Mouse (Mus musculus) embryonic facial prominence, embryonic 13.5 days (tissue): ENCODE measurements at regions not wholly inside any gene's neighbourhood (a gene's known extent, or its start where the extent isn't known, plus 50 kb on each side); places are given as distances from the start of the nearest gene placed in this dataset.
"Not testable (repeated sequence)": the region's sequence is repeated elsewhere in the genome, so short reads cannot be mapped to it uniquely, and the experiment has no call there.

Experiments
- ATAC-seq: fragments of 200-750 bp; cut with Nextera tagmentation; 2 replicates; pipeline ENCODE4 v1.8.0; 2017; ENCODE audit warnings: low read depth; ENCODE audit not compliant: insufficient number of reproducible peaks, insufficient read depth, low FRiP score, low TSS enrichment
- H3K27ac ChIP-seq: fragments of 300-500 bp; sonication (generic); 2 replicates; pipeline ENCODE4 v1.5.1; 2015; ENCODE audit warnings: moderate library complexity, mild to moderate bottlenecking, inconsistent platforms
- H3K27me3 ChIP-seq: fragments of 300-500 bp; sonication (generic); 2 replicates; pipeline ENCODE4 v1.6.1; 2015; ENCODE audit warnings: mild to moderate bottlenecking, inconsistent platforms
- H3K36me3 ChIP-seq: fragments of 300-500 bp; sonication (generic); 2 replicates; pipeline ENCODE4 v1.6.1; 2015; ENCODE audit warnings: mild to moderate bottlenecking, inconsistent platforms
- H3K4me1 ChIP-seq: fragments of 300-500 bp; sonication (generic); 2 replicates; pipeline ENCODE4 v1.6.1; 2015; ENCODE audit warnings: inconsistent platforms
- H3K4me2 ChIP-seq: fragments of 300-500 bp; sonication (generic); 2 replicates; pipeline ENCODE4 v1.6.1; 2015; ENCODE audit warnings: moderate library complexity, mild to moderate bottlenecking, inconsistent platforms
- H3K4me3 ChIP-seq: fragments of 300-500 bp; sonication (generic); 2 replicates; pipeline ENCODE4 v1.5.1; 2015; ENCODE audit warnings: mild to moderate bottlenecking, inconsistent platforms
- H3K9ac ChIP-seq: fragments of 300-500 bp; sonication (generic); 2 replicates; pipeline ENCODE4 v1.6.1; 2015; ENCODE audit warnings: mild to moderate bottlenecking, inconsistent platforms
- H3K9me3 ChIP-seq: fragments of 300-500 bp; sonication (generic); 2 replicates; pipeline ENCODE4 v1.6.1; 2016; ENCODE audit warnings: inconsistent platforms
- WGBS: fragments of 180-500 bp; shearing (Covaris S2); methylation state at CpG from one replicate; pipeline ENCODE4 v1.1.7; 2015; ENCODE audit warnings: mixed read lengths; 5-methylcytosine and 5-hydroxymethylcytosine counted together

DNA sequence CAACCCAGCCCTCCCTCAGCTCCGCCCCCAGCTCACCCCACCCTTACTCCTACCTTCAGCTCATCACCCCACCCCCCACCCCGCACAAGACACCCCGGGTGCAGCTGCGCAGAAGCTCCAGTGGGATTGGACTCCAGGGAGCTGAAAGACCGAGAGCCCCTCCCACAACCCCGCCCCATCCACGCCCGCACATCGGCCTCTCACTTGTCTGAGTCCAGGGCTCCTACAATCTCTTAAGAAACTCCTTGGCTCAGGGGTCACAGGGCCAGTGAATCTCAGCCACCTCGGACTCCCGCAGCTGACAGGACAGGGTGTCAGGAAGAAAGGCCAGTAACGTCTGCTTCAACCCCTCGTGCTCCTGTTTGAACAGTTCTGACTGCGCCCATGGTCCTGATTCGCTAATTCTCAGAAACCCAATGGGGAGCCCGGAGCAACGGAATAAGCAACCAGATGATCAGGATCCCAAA, 120.7 kb downstream of the Map1s start:
- peak; percentile 32; the same call in 1 of the 2 replicates for ATAC-seq
- peak overlapping the region; percentile 30 for H3K4me3 ChIP-seq

DNA sequence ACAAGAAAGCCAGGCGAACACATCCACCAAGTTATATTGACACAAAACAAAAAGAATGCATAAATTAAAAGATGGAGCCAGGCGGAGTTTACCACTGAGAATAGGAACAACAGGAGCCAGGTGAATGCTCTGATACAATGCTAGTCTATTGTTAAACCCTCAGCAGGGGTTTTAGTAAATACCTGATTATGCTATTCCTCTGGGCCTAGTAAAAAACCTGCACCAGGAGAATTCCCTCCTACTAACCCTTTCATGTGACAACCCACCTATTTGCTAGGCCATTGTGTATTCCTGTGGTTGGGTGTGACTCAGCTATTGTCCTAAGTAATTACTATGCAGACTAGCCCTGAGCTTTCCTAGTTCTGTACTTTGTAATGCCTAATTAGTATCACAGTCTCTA, 122.8 kb downstream of the Map1s start:
- not testable (repeated sequence) for H3K9me3 ChIP-seq, H3K36me3 ChIP-seq, H3K4me1 ChIP-seq, H3K27me3 ChIP-seq, H3K27ac ChIP-seq, H3K9ac ChIP-seq, H3K4me3 ChIP-seq, H3K4me2 ChIP-seq, ATAC-seq
- 86% methylated on average over 2 of the region's 2 CpGs for WGBS

More for the DNA sequence above, 120.7 kb downstream of the Map1s start:
- not testable (repeated sequence) for H3K27ac ChIP-seq, H3K27me3 ChIP-seq, H3K4me1 ChIP-seq, H3K36me3 ChIP-seq, H3K9me3 ChIP-seq, H3K9ac ChIP-seq
- WGBS = 3% methylated on average over 17 of the region's 17 CpGs
- H3K4me2 ChIP-seq = peak overlapping the region; percentile 52
